Mouse (Mus musculus): ENCODE data around the gene Fastkd5.
"Not testable (repeated sequence)": the region's sequence is repeated elsewhere in the genome, so short reads cannot be mapped to it uniquely, and the experiment has no call there.

Gene Fastkd5

DNA sequence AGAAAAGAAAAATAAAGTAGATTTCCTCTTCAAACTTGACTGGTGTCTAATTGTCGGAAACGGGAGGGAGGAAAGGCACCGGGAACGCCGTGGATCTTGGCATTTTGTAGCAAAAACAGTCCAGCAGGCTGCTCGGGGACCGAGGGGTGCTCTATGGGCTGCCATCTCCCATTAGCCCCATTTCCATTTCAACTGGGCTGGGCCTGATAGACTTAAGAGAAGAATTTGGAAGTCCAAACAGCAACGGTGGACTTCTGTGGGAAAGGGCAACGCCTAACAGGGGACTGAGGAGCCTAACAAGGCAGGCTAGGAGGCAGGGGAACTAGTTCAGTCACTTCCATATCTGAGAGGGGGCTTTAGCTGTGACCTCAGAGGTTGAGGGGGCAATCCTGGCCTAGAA lies 52.8 kb downstream of the Fastkd5 start:
- in situ Hi-C loops (cut with MseI, MboI), result no loop called here

DNA sequence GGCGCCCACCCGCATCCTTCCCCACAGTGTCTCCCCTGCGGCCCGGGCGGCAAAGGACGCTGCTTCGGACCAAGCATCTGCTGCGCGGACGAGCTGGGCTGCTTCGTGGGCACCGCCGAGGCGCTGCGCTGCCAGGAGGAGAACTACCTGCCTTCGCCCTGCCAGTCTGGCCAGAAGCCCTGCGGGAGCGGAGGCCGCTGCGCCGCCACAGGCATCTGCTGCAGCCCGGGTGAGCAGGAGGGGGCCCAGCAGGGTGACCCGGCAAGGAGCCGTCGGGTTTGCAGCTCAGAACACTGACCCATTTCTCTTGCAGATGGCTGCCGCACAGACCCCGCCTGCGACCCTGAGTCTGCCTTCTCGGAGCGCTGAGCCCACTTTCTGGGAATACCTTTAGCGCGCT lies 53.3 kb downstream of the Fastkd5 start:
- in situ Hi-C loops (cut with MseI, MboI), result not testable (repeated sequence)

DNA sequence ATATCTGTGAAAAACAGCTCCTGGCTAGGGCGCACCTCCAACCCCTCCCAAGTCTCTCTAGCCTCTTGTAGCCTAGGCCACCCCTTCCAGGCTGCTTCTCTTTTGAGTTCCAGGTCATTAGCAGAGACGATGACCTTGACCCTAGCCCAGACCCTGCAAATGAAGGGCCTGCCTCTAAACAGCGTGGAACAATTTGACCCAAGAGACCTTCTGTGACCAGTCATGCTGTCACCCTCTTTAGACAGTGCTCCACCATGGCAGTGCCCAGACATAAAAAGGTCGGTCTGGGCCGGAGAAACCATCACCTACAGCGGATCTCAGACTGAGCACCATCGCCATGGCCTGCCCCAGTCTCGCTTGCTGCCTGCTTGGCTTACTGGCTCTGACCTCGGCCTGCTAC lies 54.0 kb downstream of the Fastkd5 start, which contains the start of gene Oxt:
Gene Oxt (plus strand): TSS at position 301 of the 400 bp plus-strand sequence.
- in situ Hi-C loops (cut with MseI, MboI), result no loop called here

DNA sequence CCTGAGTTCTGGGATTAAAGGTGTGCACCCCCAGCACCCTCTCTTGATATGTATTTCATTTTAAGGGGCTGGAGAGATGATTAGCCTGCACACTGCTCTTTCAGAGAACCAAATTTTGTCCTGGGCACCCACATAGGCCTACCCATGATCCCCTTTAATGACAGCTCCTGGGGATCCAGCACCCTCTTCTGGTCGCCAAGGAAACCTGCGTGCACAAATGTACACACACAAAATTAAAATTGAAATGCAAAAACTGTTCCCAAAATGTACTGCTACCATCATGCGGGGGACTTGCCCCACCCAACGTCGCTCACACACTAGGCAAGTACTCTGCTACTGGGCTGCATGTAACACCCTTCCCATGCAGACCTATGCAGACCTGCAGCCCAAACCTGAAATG lies 54.9 kb downstream of the Fastkd5 start:
- in situ Hi-C loops (cut with MseI, MboI), result no loop called here

DNA sequence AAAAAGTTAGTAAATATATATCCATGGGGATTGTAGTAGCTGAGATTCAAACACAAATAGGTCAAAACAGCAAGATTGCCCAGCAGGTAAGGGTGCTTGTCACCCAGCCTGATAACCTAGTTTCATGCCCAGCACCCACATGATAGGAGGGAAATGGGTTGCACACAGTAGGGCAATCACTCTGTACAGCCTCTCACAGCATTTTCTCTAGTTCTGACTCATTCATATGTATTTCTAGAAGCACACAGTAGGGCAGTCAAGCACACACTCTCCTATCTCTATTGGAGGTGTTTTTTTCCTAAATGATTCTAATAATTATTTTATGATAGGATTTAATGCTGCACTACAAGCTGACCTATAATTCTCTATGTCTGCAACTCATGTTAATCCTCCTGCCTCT lies 59.9 kb downstream of the Fastkd5 start:
- in situ Hi-C loops (cut with MseI, MboI), result no loop called here

DNA sequence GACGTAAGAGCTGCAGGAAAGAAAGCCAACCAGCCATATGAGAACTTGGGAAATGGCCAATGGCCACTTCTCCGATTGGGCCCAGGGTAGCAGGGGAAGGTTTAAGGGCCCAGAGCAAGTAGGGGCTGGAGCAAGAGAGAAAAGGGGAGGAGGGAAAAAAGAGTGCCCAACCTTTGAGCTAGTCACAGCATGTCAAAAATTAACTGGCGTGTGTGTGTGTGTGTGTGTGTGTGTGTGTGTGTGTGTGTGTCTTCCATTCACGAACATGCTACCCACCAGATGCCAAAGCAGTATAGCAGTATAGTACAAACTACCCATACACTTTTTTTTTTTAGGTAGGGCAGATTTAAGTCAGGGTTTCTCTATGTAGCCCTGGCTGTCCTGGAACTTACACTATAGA lies 60.9 kb downstream of the Fastkd5 start:
- in situ Hi-C loops (cut with MseI, MboI), result no loop called here

DNA sequence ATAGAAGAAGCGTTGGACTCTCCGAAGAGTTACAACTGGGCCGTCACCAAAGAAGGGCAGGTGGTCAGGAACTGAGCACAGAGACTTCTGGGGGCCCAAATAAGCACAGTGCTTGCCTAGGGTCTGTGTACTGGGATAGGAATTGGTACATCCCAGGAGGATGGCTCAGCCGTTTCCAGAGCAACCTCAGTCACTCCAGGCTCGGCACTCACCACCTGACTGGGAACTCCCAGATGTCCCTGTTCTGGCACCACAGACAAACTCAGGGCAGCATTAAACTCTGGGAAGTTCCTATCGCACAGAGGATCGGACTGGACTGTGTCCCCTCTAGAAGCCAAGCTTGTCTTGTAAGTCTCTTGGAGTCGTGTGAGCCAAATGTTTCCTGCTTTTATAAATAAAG lies 64.8 kb downstream of the Fastkd5 start:
- in situ Hi-C loops (cut with MseI, MboI), result no loop called here

DNA sequence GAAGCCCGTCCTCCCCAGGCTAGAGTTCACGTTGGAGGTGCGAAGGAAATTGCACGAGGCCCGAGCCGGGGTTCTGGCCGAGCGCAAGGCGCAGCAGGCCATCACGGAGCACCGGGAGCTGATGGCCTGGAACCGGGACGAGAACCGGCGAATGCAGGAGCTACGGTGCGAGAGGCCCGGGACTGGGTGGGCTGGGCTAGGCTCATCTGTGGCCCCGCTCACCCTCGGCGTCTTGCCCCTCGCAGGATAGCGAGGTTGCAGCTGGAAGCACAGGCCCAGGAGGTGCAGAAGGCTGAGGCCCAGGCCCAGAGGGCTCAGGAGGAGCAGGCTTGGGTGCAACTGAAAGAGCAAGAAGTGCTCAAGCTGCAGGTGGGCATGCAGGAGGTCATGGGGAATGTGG lies 65.8 kb downstream of the Fastkd5 start:
- in situ Hi-C loops (cut with MseI, MboI), result no loop called here

Data from mouse trophoblast stem cell (cell line).